Mouse (Mus musculus) heart, postnatal 36 days (tissue): Measurements from ENCODE around the gene Tti1. TPM values are rescaled to one million over a fixed set of nuclear protein-coding genes. Genes with fewer than 3 reads are reported as not detected.

Experiments
- DNase-seq, 2 experiments: peaks; one replicate each; pipeline ENCODE4 v3.0.0; 2021 to 2022
- intact Hi-C: fragments of 180-260 bp; cut with DNase I; formaldehyde crosslinking; loops from one replicate; pipeline ENCODE4 v1.15.1; 2025
- total RNA-seq, 2 experiments: library from RNA; stranded (reverse); gene quantifications; 2 replicates each; pipeline ENCODE4 v1.2.3; 2021

Gene Tti1
- total RNA-seq, 2 experiments from 2014 or later, result 22.8 to 22.9 TPM

- no peak for DNase-seq
- intact Hi-C loops, result no loop called here
Observed at GRCm38 (mm10) chr2:157982727-157983126, 45.5 kb downstream of the Tti1 start.

DNA sequence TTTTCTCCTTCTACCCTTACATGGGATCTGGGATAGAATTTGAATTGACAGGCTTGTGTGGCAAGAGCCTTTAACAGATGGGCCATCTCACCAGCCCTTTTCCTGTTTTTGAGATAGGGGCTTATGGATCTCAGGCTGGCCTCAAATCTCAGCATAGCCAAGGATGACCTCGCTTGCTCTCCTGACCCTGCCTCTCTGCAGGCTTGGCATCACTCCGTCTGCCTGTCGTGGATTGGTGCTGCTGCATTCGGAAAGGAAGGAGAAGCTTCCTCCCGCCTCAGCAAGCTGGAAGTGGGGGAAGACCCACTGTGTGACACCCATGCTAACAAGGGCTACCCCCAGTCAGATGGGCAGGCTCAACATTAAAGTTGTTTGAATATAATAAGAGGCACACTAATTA, 49.0 kb downstream of the Tti1 start:
- no peak for DNase-seq
- intact Hi-C loops, result no loop called here

- intact Hi-C loops, result no loop called here
- DNase-seq, result no peak
Observed at GRCm38 (mm10) chr2:157975595-157975994, 52.6 kb downstream of the Tti1 start.

GRCm38 (mm10) chr2:157974604-157975501, 53.4 kb downstream of the Tti1 start:
- intact Hi-C loops, result no loop called here
- no peak for DNase-seq

DNA sequence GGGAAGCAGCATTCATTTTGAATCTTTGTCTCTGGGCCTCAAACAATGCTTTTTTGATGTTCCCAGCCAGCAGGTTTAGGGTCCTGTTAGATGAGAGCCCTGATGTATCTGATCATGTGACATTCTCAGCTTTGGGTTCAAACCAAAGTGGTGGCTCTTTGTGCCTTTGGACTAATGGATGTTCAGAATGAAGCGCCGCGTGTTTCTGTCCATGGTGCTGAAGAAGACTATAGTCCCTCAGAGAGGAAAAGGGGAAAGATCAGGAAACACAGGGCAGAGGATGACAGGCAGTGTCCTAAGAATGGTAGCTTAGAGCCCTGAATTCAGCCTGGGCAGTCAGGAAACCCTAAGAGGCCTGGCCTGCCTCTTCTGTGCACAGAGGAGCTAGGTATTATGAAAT, 57.6 kb downstream of the Tti1 start:
- DNase-seq, result peak; percentile 26 to 36
- intact Hi-C loops, result no loop called here

GRCm38 (mm10) chr2:157970124-157970523, 58.1 kb downstream of the Tti1 start:
- no peak for DNase-seq
- intact Hi-C loops, result no loop called here

DNA sequence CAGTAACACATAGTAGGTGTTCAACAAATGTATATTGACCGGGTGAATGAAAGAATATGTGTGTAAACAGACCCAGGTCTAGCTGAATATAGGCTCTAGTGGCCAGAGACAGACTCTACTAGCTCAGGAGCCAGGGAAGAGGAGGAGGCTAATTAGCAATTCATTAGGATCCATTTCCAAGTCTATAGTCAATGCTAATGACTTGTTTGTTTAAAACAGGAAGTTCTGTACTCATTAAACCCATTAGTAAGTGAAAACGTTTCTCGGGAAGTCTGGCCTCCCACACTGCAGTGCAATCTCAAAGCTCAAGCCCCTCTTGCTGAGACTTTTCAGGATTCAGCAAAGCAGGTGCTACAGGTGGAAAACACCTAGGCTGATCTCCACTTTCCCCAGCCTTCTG, 60.4 kb downstream of the Tti1 start:
- intact Hi-C loops, result no loop called here
- no peak for DNase-seq

GRCm38 (mm10) chr2:157957707-157958108, 70.5 kb downstream of the Tti1 start:
- DNase-seq, result no peak
- intact Hi-C loops, result no loop called here

DNA sequence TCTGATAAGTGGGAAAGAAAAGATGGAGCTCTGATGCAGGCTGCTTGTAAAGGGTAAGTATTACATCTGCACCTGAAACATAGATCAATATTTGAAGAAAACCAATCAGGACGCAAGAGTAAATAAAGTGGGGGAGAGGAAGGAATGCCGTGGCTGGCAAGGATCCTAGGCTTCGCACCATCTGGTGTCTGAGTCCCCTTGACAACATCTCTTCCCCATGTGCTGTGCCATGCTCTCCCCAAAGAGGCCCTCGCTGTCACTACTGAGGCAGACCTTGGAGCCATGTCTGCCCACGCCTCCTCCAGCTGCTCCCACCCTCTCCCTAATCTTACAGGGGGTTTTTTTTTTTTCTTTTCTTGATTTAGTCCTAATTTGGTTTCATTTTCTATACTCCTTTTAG, 74.3 kb downstream of the Tti1 start:
- DNase-seq, result no peak
- intact Hi-C loops, result no loop called here

- intact Hi-C loops, result loop anchor here (5.0 kb wide), 1 partner anchor 207 kb away; the partner anchor contains the start of gene Ctnnbl1
Observed at GRCm38 (mm10) chr2:157944156-157944893, 83.9 kb downstream of the Tti1 start.

GRCm38 (mm10) chr2:157943514-157944155, 84.6 kb downstream of the Tti1 start:
- DNase-seq, result peak; percentile 75 to 81
- intact Hi-C loops, result loop anchor here (5.0 kb wide), 1 partner anchor 206 kb away; the partner anchor contains the start of gene Ctnnbl1

More at GRCm38 (mm10) chr2:157944156-157944893, 83.9 kb downstream of the Tti1 start:
- peak in 1 of 2 experiments; percentile 14 for DNase-seq

DNA sequence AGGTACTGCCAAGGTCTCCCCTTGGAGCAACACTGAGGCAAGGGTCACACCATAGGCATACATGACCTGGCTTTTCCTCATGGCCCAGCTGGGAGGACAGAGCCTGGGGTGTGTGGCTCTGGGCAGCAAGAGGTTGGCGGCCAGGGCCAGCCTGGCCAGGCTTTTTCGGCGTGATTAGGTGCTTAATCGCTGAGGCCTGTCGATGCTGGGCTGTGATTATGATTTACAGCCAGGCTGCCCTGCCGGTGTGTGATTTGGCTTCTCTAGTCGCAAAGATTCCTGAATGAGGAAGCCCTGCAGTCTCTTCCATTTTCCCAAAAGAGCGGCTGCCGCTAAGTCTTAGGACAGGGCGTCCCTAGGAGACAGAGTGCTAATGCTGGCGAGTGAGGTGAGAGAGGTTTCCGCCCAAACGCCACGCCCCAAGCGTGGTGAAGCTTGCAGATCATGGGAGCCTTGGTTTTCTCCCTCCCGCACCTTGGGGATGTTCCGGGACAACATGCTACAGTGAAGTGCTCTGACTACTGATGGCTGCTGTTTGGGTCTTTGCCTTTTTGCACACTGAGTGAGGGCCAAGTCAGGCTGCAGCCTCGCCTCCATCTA, 87.5 kb downstream of the Tti1 start:
- no peak for DNase-seq
- intact Hi-C loops, result loop anchor here (5.0 kb wide), 1 partner anchor 203 kb away; the partner anchor contains the start of gene Ctnnbl1

GRCm38 (mm10) chr2:157936676-157937075, 91.6 kb downstream of the Tti1 start:
- intact Hi-C loops, result no loop called here
- no peak for DNase-seq

GRCm38 (mm10) chr2:157935444-157936171, 92.6 kb downstream of the Tti1 start:
- no peak for DNase-seq
- intact Hi-C loops, result no loop called here

DNA sequence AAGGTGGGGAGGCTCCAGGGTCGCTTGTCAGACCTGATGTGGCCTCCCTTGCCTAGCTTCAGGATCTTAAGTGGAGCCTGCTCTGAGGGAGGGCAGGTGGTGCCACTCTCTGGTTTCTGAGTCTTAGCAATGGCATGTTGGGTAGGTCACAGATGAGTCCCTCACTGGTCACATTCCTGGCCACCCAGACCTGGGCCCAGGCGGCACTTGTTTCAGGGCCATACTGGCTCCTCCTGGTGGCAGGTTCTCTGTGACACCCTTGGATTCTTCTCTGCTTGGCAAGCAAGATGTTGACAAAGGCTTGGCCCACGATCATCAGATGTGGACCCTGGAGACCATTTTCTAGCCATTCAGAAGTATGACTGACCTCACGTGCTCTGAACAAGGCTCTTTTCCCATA, 95.6 kb downstream of the Tti1 start:
- DNase-seq, result no peak
- intact Hi-C loops, result no loop called here

Other genes starting within 250 kb of the Tti1 start
- gene Vstm2l, start 113.8 kb downstream of the Tti1 start, total RNA-seq, result under 1 TPM; 0.22 to 0.24 TPM
- 10 to 100 TPM; 28.3 to 37.7 TPM for gene Rprd1b, start 64 bp upstream of the Tti1 start, total RNA-seq
- gene Tgm2, start 118.0 kb upstream of the Tti1 start, total RNA-seq, result 100 to 1,000 TPM; 237 to 310 TPM
- gene D630003M21Rik, start 200.8 kb upstream of the Tti1 start, total RNA-seq, result 1 to 10 TPM; 5.6 to 6.2 TPM
- not detected for gene Bpi, start 229.7 kb upstream of the Tti1 start, total RNA-seq